Mouse (Mus musculus): ENCODE results near the gene Usp30. TPM values are rescaled to one million over a fixed set of nuclear protein-coding genes. Genes with fewer than 3 reads are reported as not detected.

Gene Usp30
- total RNA-seq, 4 experiments from 2014 or later, result 36.5 to 43.3 (median 42.3) TPM

GRCm38 (mm10) chr5:114155168-114155933 lies 90.1 kb downstream of the Usp30 start:
- no peak for DNase-seq (ENCODE audit: low spot score in 2 of 2)

DNA sequence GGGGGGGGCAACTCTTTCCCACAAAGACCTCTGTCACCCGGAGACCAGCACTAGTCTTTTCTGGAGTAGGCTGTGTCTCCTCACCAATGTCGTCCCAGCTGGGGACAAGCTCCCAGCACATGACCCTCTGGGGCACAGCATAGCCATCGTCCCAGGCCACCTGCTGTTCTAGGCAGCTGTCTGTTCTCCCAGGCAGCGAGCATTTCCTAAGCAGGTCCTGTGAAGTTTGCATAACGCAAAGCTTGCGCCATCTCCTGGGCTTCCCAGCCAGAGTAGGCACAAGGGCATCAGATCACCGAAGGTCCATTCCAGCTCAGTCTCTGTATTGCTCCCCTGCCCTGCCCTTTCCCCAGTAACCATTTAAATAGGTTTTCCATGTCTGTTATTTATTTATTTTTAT lies 92.0 kb downstream of the Usp30 start:
- no peak for DNase-seq (ENCODE audit: low spot score in 2 of 2)

DNA sequence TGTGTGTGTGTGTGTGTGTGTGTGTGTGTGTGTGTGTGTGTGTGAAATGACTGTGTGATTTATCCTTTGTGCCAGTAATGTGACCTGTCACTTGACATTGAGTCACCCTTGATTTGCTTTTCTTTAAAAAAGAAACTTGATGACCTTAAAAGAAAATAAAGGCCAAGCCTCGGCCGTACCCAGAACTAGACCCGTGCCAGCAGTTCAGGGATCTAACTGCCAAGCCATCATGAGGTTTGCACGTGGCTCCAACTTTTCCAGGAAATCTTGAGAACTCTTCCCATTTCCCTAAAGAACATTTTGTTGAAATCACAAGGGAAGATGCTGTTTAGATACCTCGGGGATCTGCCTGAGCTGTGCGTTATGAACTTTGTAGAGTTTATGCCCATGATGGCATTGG lies 96.2 kb downstream of the Usp30 start:
- no peak for DNase-seq (ENCODE audit: low spot score in 2 of 2)

GRCm38 (mm10) chr5:114162106-114162815 lies 97.0 kb downstream of the Usp30 start:
- DNase-seq (ENCODE audit: low spot score in 2 of 2), result no peak

DNA sequence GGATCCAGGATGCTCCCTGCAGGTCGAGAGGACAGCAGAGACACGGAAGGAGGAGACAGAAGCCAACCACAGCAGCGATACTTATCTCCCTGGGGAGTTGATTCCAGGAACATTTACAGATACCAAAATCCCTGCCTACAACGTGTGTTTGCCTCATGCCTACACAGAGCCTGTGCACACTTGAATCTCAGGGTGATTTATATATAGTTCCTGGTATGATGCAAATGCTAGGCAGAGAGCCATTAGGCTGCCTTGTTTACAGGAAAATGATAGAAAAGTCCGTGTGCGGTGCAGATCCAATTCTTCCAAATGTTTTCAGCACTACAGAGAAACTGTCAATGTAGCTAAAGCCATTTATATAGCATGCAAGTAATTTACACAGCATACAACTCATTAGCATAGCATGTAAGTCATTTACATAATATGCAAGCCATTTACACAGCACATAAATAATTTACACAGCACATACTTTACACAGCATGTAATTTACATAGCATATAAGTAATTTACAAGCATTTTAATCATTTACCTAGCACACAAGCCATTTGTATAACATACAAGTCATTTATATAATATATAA lies 97.9 kb downstream of the Usp30 start:
- DNase-seq (ENCODE audit: low spot score in 2 of 2), result peak in 1 of 2 experiments; percentile 39

DNA sequence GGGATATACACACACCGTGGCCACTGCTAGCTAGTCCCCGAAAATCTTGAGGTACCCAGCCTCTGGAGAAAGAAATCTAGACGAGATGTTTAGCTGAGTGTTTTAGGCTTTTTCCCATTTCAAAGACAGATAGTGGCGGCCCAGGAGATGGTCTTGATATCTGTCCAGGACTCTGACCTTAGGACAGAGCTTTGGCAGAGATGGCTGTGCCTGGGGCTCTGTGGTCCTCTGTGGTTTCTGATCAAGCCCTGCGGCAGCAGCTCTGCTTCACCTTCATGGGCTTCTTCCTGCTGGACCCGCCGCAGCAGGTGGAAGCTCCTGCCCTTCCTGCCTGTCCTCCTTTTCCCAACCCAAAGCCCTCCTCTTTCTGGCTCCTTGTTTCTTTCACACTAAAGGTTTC lies 105.1 kb downstream of the Usp30 start:
- no peak for DNase-seq (ENCODE audit: low spot score in 2 of 2)

GRCm38 (mm10) chr5:114172936-114173335 lies 107.7 kb downstream of the Usp30 start:
- DNase-seq (ENCODE audit: low spot score in 2 of 2), result no peak

DNA sequence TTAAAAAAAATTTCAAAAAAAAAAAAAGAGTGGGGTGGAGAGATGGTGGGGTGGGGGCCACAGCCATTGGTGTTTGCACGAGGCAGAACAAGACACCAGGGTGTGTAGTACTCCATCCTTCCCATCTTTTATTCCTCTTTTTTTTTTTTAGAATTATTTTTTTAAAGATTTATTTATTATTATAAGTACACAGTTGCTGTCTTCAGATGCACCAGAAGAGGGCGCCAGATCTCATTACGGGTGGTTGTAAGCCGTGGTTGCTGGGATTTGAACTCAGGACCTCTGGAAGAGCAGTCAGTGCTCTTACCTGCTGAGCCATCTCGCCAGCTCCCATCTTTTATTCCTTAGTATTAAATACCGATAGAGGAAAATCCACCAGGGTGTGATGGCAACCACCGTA lies 108.2 kb downstream of the Usp30 start:
- DNase-seq (ENCODE audit: low spot score in 2 of 2), result no peak

- DNase-seq (ENCODE audit: low spot score in 2 of 2), result no peak
Observed at GRCm38 (mm10) chr5:114173877-114174581, 108.8 kb downstream of the Usp30 start.

Other genes starting within 250 kb of the Usp30 start
- gene Selplg, start 232.8 kb upstream of the Usp30 start, total RNA-seq (2022), result 10 to 100 TPM; 26.2 to 60.3 (median 40.2) TPM
- gene Coro1c, start 156.7 kb upstream of the Usp30 start, total RNA-seq (2022), result 10 to 100 TPM; 76.3 to 95.4 (median 86.2) TPM
- 10 to 100 TPM; 25.6 to 29.5 (median 27.1) TPM for gene Ssh1, start 71.6 kb upstream of the Usp30 start, total RNA-seq (2022)
- gene Dao, start 61.8 kb upstream of the Usp30 start, total RNA-seq (2022), result under 1 TPM in 1 of 4 experiments, not detected in 3; 0.30 TPM
- 100 to 1,000 TPM; 160 to 171 (median 163) TPM for gene Svop, start 26.1 kb downstream of the Usp30 start, total RNA-seq (2022)
- gene Alkbh2, start 62.8 kb downstream of the Usp30 start, total RNA-seq (2022), result 1 to 10 TPM; 4.7 to 9.3 (median 5.9) TPM
- gene Ung, start 64.9 kb downstream of the Usp30 start, total RNA-seq (2022), result 1 to 10 TPM; 2.1 to 3.7 (median 3.2) TPM
- 1 to 10 TPM; 5.5 to 7.8 (median 6.4) TPM for gene Acacb, start 81.1 kb downstream of the Usp30 start, total RNA-seq (2022)
- gene Foxn4, start 208.3 kb downstream of the Usp30 start, total RNA-seq (2022), result not detected
- gene Myo1h, start 223.7 kb downstream of the Usp30 start, total RNA-seq (2022), result 1 to 10 TPM; 2.1 to 2.6 (median 2.4) TPM

All from left cerebral cortex, adult 8-10 months (tissue).